Mouse (Mus musculus) liver, embryonic 11.5 days (tissue): Measurements from ENCODE around the gene Traip. TPM values are rescaled to one million over a fixed set of nuclear protein-coding genes. Genes with fewer than 3 reads are reported as not detected.

ENCODE experiments used
- ATAC-seq: fragments of 200-750 bp; cut with Nextera tagmentation; replicated peaks from 2 replicates; pipeline ENCODE4 v1.8.0; 2017; ENCODE audit warnings: moderate number of reproducible peaks, mild to moderate bottlenecking, moderate TSS enrichment, moderate library complexity; ENCODE audit not compliant: low FRiP score
- DNase-seq: peaks from one replicate; pipeline ENCODE4 v3.0.0-alpha.2; 2017; ENCODE audit warnings: low spot score
- H3K27ac ChIP-seq: fragments of 300-500 bp; sonication (generic); 2 replicates; pipeline ENCODE4 v1.5.1; 2014; ENCODE audit warnings: mild to moderate bottlenecking, low read depth, low read length, control low read depth
- H3K27me3 ChIP-seq: fragments of 300-500 bp; sonication (generic); replicated peaks from 2 replicates; pipeline ENCODE4 v1.6.1; 2014; ENCODE audit warnings: low read length, mixed read lengths; ENCODE audit not compliant: control insufficient read depth, insufficient read depth
- H3K36me3 ChIP-seq: fragments of 300-500 bp; sonication (generic); 2 replicates; pipeline ENCODE4 v1.6.1; 2014; ENCODE audit warnings: mild to moderate bottlenecking, low read length, moderate library complexity, mixed read lengths; ENCODE audit not compliant: control insufficient read depth, insufficient read depth
- H3K4me1 ChIP-seq: fragments of 300-500 bp; sonication (generic); replicated peaks from 2 replicates; pipeline ENCODE4 v1.6.1; 2014; ENCODE audit warnings: low read length, mixed read lengths; ENCODE audit not compliant: control insufficient read depth, insufficient read depth
- H3K4me2 ChIP-seq: fragments of 300-500 bp; sonication (generic); 2 replicates; pipeline ENCODE4 v1.6.1; 2014; ENCODE audit warnings: mild to moderate bottlenecking, control low read depth, moderate library complexity
- H3K4me3 ChIP-seq: fragments of 300-500 bp; sonication (generic); 2 replicates; pipeline ENCODE4 v1.5.1; 2014; ENCODE audit warnings: low read depth, low read length, control low read depth
- H3K9ac ChIP-seq: fragments of 300-500 bp; sonication (generic); 2 replicates; pipeline ENCODE4 v1.6.1; 2014; ENCODE audit warnings: low read depth, low read length, control low read depth
- H3K9me3 ChIP-seq: fragments of 300-500 bp; sonication (generic); 2 replicates; pipeline ENCODE4 v1.6.1; 2016; ENCODE audit warnings: low read length, inconsistent platforms, mixed read lengths; ENCODE audit not compliant: control insufficient read depth
- WGBS: fragments of 180-500 bp; shearing (Covaris S2); extraction: QIAGEN DNeasy Blood & Tissue Kit; methylation state at CpG from one replicate; pipeline ENCODE4 v1.1.7; 2014; 5-methylcytosine and 5-hydroxymethylcytosine counted together
- polyA plus RNA-seq: library from polyadenylated mRNA; unstranded; fragments of >200 nt; fragmentation: Nextera tagmentation; extraction: Ambion mirVana; gene quantifications from 2 replicates; pipeline ENCODE4 v1.2.1, GENCODE M21; 2014

Gene Traip
- polyA plus RNA-seq, 1 experiment from 2014 or later = 32.9 TPM

DNA sequence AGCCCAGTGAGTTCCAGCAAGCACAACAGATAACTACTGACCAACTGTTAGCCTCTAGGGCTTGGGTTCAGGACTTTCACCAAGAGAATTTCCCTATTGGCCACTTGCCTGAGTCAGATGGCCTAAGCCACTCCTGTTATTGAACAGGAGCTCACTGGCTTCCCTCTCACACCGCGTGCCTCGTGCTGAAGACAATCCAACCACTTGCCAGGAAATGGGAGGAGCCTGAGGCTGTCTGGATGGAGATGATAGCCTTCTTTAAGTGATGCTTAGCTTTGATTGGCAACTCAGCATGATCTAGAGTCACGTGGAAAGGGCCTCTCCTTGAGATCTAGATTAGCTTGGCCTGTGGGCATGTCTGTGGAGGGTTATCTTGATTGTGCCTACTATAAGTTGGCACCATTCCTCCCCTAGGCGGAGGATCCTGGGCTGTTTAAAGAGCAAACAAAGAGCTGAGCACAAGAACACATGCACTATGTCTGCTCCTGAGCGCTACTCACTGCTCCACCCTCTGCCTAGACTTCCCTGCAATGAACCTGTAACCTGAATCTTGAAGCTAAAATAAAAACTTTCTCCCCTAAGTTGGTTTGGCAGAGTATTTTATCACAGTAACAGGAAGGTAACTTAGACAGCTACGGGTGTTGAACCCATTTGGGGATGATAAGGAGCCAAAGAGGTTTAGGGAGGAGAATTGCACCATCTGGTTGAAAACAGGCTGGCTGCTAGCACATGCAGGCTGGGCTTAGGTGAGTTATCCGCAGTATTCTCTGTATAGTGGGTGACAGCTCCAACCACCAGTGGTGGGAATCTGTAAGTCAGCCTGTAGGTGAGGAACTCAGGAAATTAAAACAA lies 22.0 kb downstream of the Traip start:
- H3K9me3 ChIP-seq = no peaks in the 10 kb centered on the region
- no peaks in the 10 kb centered on the region for H3K27me3 ChIP-seq
- peak; percentile 68 for DNase-seq
- ATAC-seq = peak; percentile 83
- H3K9ac ChIP-seq = peak overlapping the region; percentile 52
- peaks cover 52% of the 10 kb centered on the region for H3K4me1 ChIP-seq
- 33% methylated on average over 8 of the region's 8 CpGs for WGBS
- H3K4me3 ChIP-seq = 0 out of 2 replicates have a peak overlapping the region, but pooled peaks have one; percentile 21
- H3K36me3 ChIP-seq = peaks cover 11% of the 10 kb centered on the region; the same call in 1 of the 2 replicates
- H3K27ac ChIP-seq = peak overlapping the region; percentile 95
- H3K4me2 ChIP-seq = peak overlapping the region; percentile 49

- Histone ChIP-seq H3K4me1 (peaks cover 57% of the 10 kb centered on the region), H3K4me2 (peak overlapping the region; percentile 96), H3K27ac (peak overlapping the region; percentile 95), H3K36me3 (peaks cover 10% of the 10 kb centered on the region), H3K9me3 (no peaks in the 10 kb centered on the region), H3K4me3 (peak overlapping the region; percentile 60), H3K27me3 (no peaks in the 10 kb centered on the region), H3K9ac (peak overlapping the region; percentile 77; the same call in 1 of the 2 replicates)
- peak; percentile 79 for ATAC-seq
- 37% methylated on average over 10 of the region's 10 CpGs for WGBS
- peak; percentile 53 for DNase-seq
These were observed 24.7 kb downstream of the Traip start for GRCm38 (mm10) chr9:107974491-107975171.

- Histone ChIP-seq H3K36me3 (peaks cover 12% of the 10 kb centered on the region), H3K4me3 (peak within 1 kb of the TSS; percentile 60), H3K4me1 (peaks cover 64% of the 10 kb centered on the region), H3K27ac (peak within 1 kb of the TSS; percentile 95), H3K27me3 (no peaks in the 10 kb centered on the region), H3K4me2 (peak within 1 kb of the TSS; percentile 96), H3K9ac (peak within 1 kb of the TSS; percentile 77), H3K9me3 (no peaks in the 10 kb centered on the region)
- peak; percentile 55 for DNase-seq
- peak; percentile 84 for ATAC-seq
- 53% methylated on average over 12 of the region's 12 CpGs for WGBS
These were observed 25.8 kb downstream of the Traip start, which contains the start of gene Uba7 for GRCm38 (mm10) chr9:107975399-107976386. Gene Uba7, plus strand, starts transcription at chr9:107975505.

- Histone ChIP-seq H3K9me3 (no peaks in the 10 kb centered on the region), H3K27me3 (no peaks in the 10 kb centered on the region), H3K27ac (0 out of 2 replicates have a peak overlapping the region, but pooled peaks have one; percentile 17), H3K4me1 (peaks cover 65% of the 10 kb centered on the region), H3K36me3 (peaks cover 17% of the 10 kb centered on the region), H3K4me3 (no peak overlapping the region), H3K9ac (no peak overlapping the region), H3K4me2 (no peak overlapping the region)
- 92% methylated on average over 12 of the region's 12 CpGs for WGBS
- no peak for ATAC-seq
- no peak for DNase-seq
These were observed 28.9 kb downstream of the Traip start for GRCm38 (mm10) chr9:107978815-107979214.

GRCm38 (mm10) chr9:107981684-107982605 lies 32.0 kb downstream of the Traip start:
- DNase-seq (peak; percentile 63), ATAC-seq (no peak)
- H3K9ac ChIP-seq = peak overlapping the region; percentile 90
- H3K4me3 ChIP-seq = peak overlapping the region; percentile 83
- H3K36me3 ChIP-seq = peaks cover 17% of the 10 kb centered on the region
- 23% methylated on average over 7 of the region's 7 CpGs for WGBS
- H3K4me1 ChIP-seq = peaks cover 54% of the 10 kb centered on the region
- H3K27ac ChIP-seq = peak overlapping the region; percentile 97
- H3K4me2 ChIP-seq = peak overlapping the region; percentile 89
- no peaks in the 10 kb centered on the region for H3K27me3 ChIP-seq
- H3K9me3 ChIP-seq = no peaks in the 10 kb centered on the region

GRCm38 (mm10) chr9:107982681-107983346 lies 32.9 kb downstream of the Traip start, which contains the start of gene Gm20661:
Gene Gm20661, plus strand, starts transcription at chr9:107983058.
- 11% methylated on average over 14 of the region's 14 CpGs for WGBS
- Histone ChIP-seq H3K4me1 (peaks cover 54% of the 10 kb centered on the region), H3K4me3 (peak within 1 kb of the TSS; percentile 83), H3K27me3 (no peaks in the 10 kb centered on the region; the same call in 1 of the 2 replicates), H3K9ac (peak within 1 kb of the TSS; percentile 90), H3K36me3 (peaks cover 15% of the 10 kb centered on the region), H3K9me3 (no peaks in the 10 kb centered on the region), H3K27ac (peak within 1 kb of the TSS; percentile 97), H3K4me2 (peak within 1 kb of the TSS; percentile 89)
- DNase-seq = peak; percentile 84
- peak; percentile 84 for ATAC-seq

GRCm38 (mm10) chr9:107983421-107983890 lies 33.5 kb downstream of the Traip start:
- H3K9me3 ChIP-seq = no peaks in the 10 kb centered on the region
- no peaks in the 10 kb centered on the region; the same call in 1 of the 2 replicates for H3K27me3 ChIP-seq
- peak overlapping the region; percentile 97 for H3K27ac ChIP-seq
- ATAC-seq (no peak), DNase-seq (peak; percentile 74)
- H3K4me3 ChIP-seq = peak overlapping the region; percentile 83
- 14% methylated on average over 4 of the region's 4 CpGs for WGBS
- H3K4me2 ChIP-seq = peak overlapping the region; percentile 89
- peaks cover 15% of the 10 kb centered on the region for H3K36me3 ChIP-seq
- peaks cover 54% of the 10 kb centered on the region for H3K4me1 ChIP-seq
- peak overlapping the region; percentile 90 for H3K9ac ChIP-seq
